Mouse (Mus musculus) midbrain, embryonic 11.5 days (tissue): Measurements from ENCODE around the gene Gpx1. TPM values are rescaled to one million over a fixed set of nuclear protein-coding genes. Genes with fewer than 3 reads are reported as not detected.
A peak's percentile ranks its signal among the peaks of the same experiment; 100 is the strongest.

Experiments
- ATAC-seq: fragments of 200-750 bp; cut with Nextera tagmentation; 2 replicates; pipeline ENCODE4 v1.8.0; 2017; ENCODE audit warnings: moderate TSS enrichment, moderate library complexity; ENCODE audit not compliant: low FRiP score
- DNase-seq: peaks from one replicate; pipeline ENCODE4 v3.0.0; 2015; ENCODE audit warnings: low spot score; ENCODE audit errors: missing footprints
- H3K27ac ChIP-seq: fragments of 300-500 bp; sonication (generic); 2 replicates; pipeline ENCODE4 v1.5.1; 2014; ENCODE audit warnings: low read depth, low read length
- H3K27me3 ChIP-seq: fragments of 300-500 bp; sonication (generic); 2 replicates; pipeline ENCODE4 v1.6.1; 2014; ENCODE audit warnings: mild to moderate bottlenecking, low read length, moderate library complexity, mixed read lengths; ENCODE audit not compliant: control insufficient read depth, insufficient read depth
- H3K36me3 ChIP-seq: fragments of 300-500 bp; sonication (generic); 2 replicates; pipeline ENCODE4 v1.6.1; 2014; ENCODE audit warnings: mild to moderate bottlenecking, low read length, moderate library complexity, mixed read lengths; ENCODE audit not compliant: control insufficient read depth, insufficient read depth
- H3K4me1 ChIP-seq: fragments of 300-500 bp; sonication (generic); 2 replicates; pipeline ENCODE4 v1.6.1; 2014; ENCODE audit warnings: low read length; ENCODE audit not compliant: control insufficient read depth, insufficient read depth
- H3K4me2 ChIP-seq: fragments of 300-500 bp; sonication (generic); 2 replicates; pipeline ENCODE4 v1.6.1; 2014; ENCODE audit warnings: mild to moderate bottlenecking, moderate library complexity
- H3K4me3 ChIP-seq: fragments of 300-500 bp; sonication (generic); 2 replicates; pipeline ENCODE4 v1.5.1; 2014; ENCODE audit warnings: low read depth, low read length
- H3K9ac ChIP-seq: fragments of 300-500 bp; sonication (generic); 2 replicates; pipeline ENCODE4 v1.6.1; 2014; ENCODE audit warnings: low read length
- H3K9me3 ChIP-seq: fragments of 300-500 bp; sonication (generic); 2 replicates; pipeline ENCODE4 v1.6.1; 2016; ENCODE audit warnings: low read length; ENCODE audit not compliant: control insufficient read depth
- WGBS: fragments of 180-500 bp; shearing (Covaris S2); extraction: QIAGEN DNeasy Blood & Tissue Kit; methylation state at CpG from one replicate; pipeline ENCODE4 v1.1.7; 2014; 5-methylcytosine and 5-hydroxymethylcytosine counted together
- polyA plus RNA-seq: library from polyadenylated mRNA; unstranded; fragments of >200 nt; fragmentation: Nextera tagmentation; extraction: Ambion mirVana; gene quantifications from 2 replicates; pipeline ENCODE4 v1.2.1, GENCODE M21; 2014

Gene Gpx1
- 796 and 834 TPM in 2 replicates for polyA plus RNA-seq

GRCm38 (mm10) chr9:108338886-108339781 is at the start of gene Gpx1:
Gpx1 (plus strand) TSS chr9:108338903.
- Histone ChIP-seq H3K36me3 (peaks cover 4% of the 10 kb centered on the region; the same call in 1 of the 2 replicates), H3K27me3 (no peaks in the 10 kb centered on the region), H3K4me1 (peaks cover 14% of the 10 kb centered on the region), H3K4me3 (peak within 1 kb of the TSS; percentile 82), H3K9ac (peak within 1 kb of the TSS; percentile 93), H3K27ac (peak within 1 kb of the TSS; percentile 77), H3K4me2 (peak within 1 kb of the TSS; percentile 80), H3K9me3 (no peaks in the 10 kb centered on the region)
- ATAC-seq: peak; percentile 97
- WGBS: under 1% methylated on average over 49 of the region's 49 CpGs
- DNase-seq: peak; percentile 98

- Histone ChIP-seq H3K9me3 (no peaks in the 10 kb centered on the region), H3K4me1 (peaks cover 2% of the 10 kb centered on the region; the same call in 1 of the 2 replicates), H3K36me3 (0 out of 2 replicates have a peak, but pooled peaks cover 2% of the 10 kb centered on the region), H3K9ac (peak overlapping the region; percentile 74), H3K27ac (no peak overlapping the region), H3K27me3 (no peaks in the 10 kb centered on the region), H3K4me3 (no peak overlapping the region), H3K4me2 (peak overlapping the region; percentile 50)
- DNase-seq (no peak), ATAC-seq (no peak)
- WGBS: 69% methylated on average over 2 of the region's 2 CpGs
These were observed 49.4 kb upstream of the Gpx1 start for GRCm38 (mm10) chr9:108289347-108289746.

GRCm38 (mm10) chr9:108290016-108290750 is 48.5 kb upstream of the Gpx1 start, which contains the start of gene Nicn1:
Nicn1 (plus strand) TSS chr9:108290429.
- Histone ChIP-seq H3K4me3 (peak within 1 kb of the TSS; percentile 47), H3K9me3 (no peaks in the 10 kb centered on the region), H3K27ac (peak within 1 kb of the TSS; percentile 70), H3K27me3 (no peaks in the 10 kb centered on the region), H3K9ac (peak within 1 kb of the TSS; percentile 74), H3K4me1 (peaks cover 2% of the 10 kb centered on the region; the same call in 1 of the 2 replicates), H3K36me3 (0 out of 2 replicates have a peak, but pooled peaks cover 2% of the 10 kb centered on the region), H3K4me2 (peak within 1 kb of the TSS; percentile 50)
- peak; percentile 98 for ATAC-seq
- WGBS: under 1% methylated on average over 32 of the region's 32 CpGs
- DNase-seq: peak; percentile 97

GRCm38 (mm10) chr9:108290773-108291172 is 47.9 kb upstream of the Gpx1 start:
- 40% methylated on average over 6 of the region's 6 CpGs for WGBS
- Histone ChIP-seq H3K36me3 (0 out of 2 replicates have a peak, but pooled peaks cover 2% of the 10 kb centered on the region), H3K9ac (peak overlapping the region; percentile 55), H3K4me2 (peak overlapping the region; percentile 50), H3K9me3 (no peaks in the 10 kb centered on the region), H3K4me3 (peak overlapping the region; percentile 47), H3K27me3 (no peaks in the 10 kb centered on the region), H3K27ac (no peak overlapping the region), H3K4me1 (peaks cover 2% of the 10 kb centered on the region; the same call in 1 of the 2 replicates)
- ATAC-seq (no peak), DNase-seq (no peak)

- Histone ChIP-seq H3K4me1 (peaks cover 18% of the 10 kb centered on the region), H3K9ac (peak within 1 kb of the TSS; percentile 66), H3K4me3 (peak within 1 kb of the TSS; percentile 34), H3K27ac (peak within 1 kb of the TSS; percentile 66), H3K9me3 (no peaks in the 10 kb centered on the region), H3K36me3 (peaks cover 5% of the 10 kb centered on the region; the same call in 1 of the 2 replicates), H3K27me3 (no peaks in the 10 kb centered on the region), H3K4me2 (peak within 1 kb of the TSS; percentile 57)
- peak; percentile 94 for DNase-seq
- peak; percentile 88 for ATAC-seq
- WGBS: 17% methylated on average over 18 of the region's 18 CpGs
These were observed 42.0 kb upstream of the Gpx1 start, which contains the start of gene Amt for GRCm38 (mm10) chr9:108296453-108297355. Amt (plus strand) TSS chr9:108296853.

GRCm38 (mm10) chr9:108301853-108302252 is 36.9 kb upstream of the Gpx1 start:
- H3K4me3 ChIP-seq: no peak overlapping the region
- ATAC-seq (no peak), DNase-seq (no peak)
- no peak overlapping the region for H3K4me2 ChIP-seq
- WGBS: 78% methylated on average over 3 of the region's 3 CpGs
- H3K27me3 ChIP-seq: no peaks in the 10 kb centered on the region
- peaks cover 8% of the 10 kb centered on the region for H3K36me3 ChIP-seq
- H3K4me1 ChIP-seq: peaks cover 12% of the 10 kb centered on the region
- H3K27ac ChIP-seq: no peak overlapping the region
- H3K9me3 ChIP-seq: no peaks in the 10 kb centered on the region
- no peak overlapping the region for H3K9ac ChIP-seq

GRCm38 (mm10) chr9:108304716-108305115 is 34.0 kb upstream of the Gpx1 start:
- ATAC-seq: no peak
- Histone ChIP-seq H3K9me3 (no peaks in the 10 kb centered on the region), H3K27me3 (no peaks in the 10 kb centered on the region), H3K4me3 (peak overlapping the region; percentile 91), H3K4me2 (peak overlapping the region; percentile 89), H3K27ac (no peak overlapping the region), H3K36me3 (peaks cover 8% of the 10 kb centered on the region), H3K9ac (peak overlapping the region; percentile 81; the same call in 1 of the 2 replicates), H3K4me1 (peaks cover 20% of the 10 kb centered on the region)
- 86% methylated on average over 4 of the region's 4 CpGs for WGBS
- no peak for DNase-seq

- peak; percentile 2; the same call in 1 of the 2 replicates for ATAC-seq
These were observed 33.5 kb upstream of the Gpx1 start for GRCm38 (mm10) chr9:108305170-108305569.

More at GRCm38 (mm10) chr9:108305170-108305569, 33.5 kb upstream of the Gpx1 start:
- Histone ChIP-seq H3K9ac (peak overlapping the region; percentile 81), H3K4me1 (peaks cover 20% of the 10 kb centered on the region), H3K4me2 (peak overlapping the region; percentile 89), H3K27me3 (no peaks in the 10 kb centered on the region), H3K9me3 (no peaks in the 10 kb centered on the region), H3K4me3 (peak overlapping the region; percentile 91), H3K36me3 (peaks cover 8% of the 10 kb centered on the region), H3K27ac (peak overlapping the region; percentile 99)
- 7% methylated on average over 1 of the region's 1 CpGs for whole genome bisulfite sequencing
- DNase-seq: no peak
